Mouse (Mus musculus) c-Kit-negative CD71-positive TER-119-positive erythroid progenitor cells, embryonic 14.5 days (primary cell): ENCODE results near the gene Lpin2.

ENCODE experiments used
- DNase-seq: peaks from one replicate; pipeline ENCODE4 v3.0.0-alpha.2; 2013; ENCODE audit warnings: low read depth, low spot score

The Lpin2 gene

GRCm38 (mm10) chr17:71230108-71230709, 47.8 kb downstream of the Lpin2 start:
- no peak for DNase-seq

- DNase-seq, result no peak
Measured at GRCm38 (mm10) chr17:71231998-71232397, 49.6 kb downstream of the Lpin2 start.

- no peak for DNase-seq
Measured at GRCm38 (mm10) chr17:71233210-71233609, 50.9 kb downstream of the Lpin2 start.

- DNase-seq, result no peak
Measured at GRCm38 (mm10) chr17:71234041-71234594, 51.8 kb downstream of the Lpin2 start.

GRCm38 (mm10) chr17:71235229-71235958, 53.0 kb downstream of the Lpin2 start:
- peak; percentile 90 for DNase-seq

- peak; percentile 66 for DNase-seq
Measured at GRCm38 (mm10) chr17:71238494-71238893, 56.1 kb downstream of the Lpin2 start.

GRCm38 (mm10) chr17:71240811-71241210, 58.5 kb downstream of the Lpin2 start:
- DNase-seq, result no peak

- DNase-seq, result no peak
Measured at GRCm38 (mm10) chr17:71242666-71243065, 60.3 kb downstream of the Lpin2 start.

GRCm38 (mm10) chr17:71245133-71245532, 62.8 kb downstream of the Lpin2 start:
- DNase-seq, result no peak

- no peak for DNase-seq
Measured at GRCm38 (mm10) chr17:71246022-71246421, 63.7 kb downstream of the Lpin2 start.

- DNase-seq, result no peak
Measured at GRCm38 (mm10) chr17:71248963-71249362, 66.6 kb downstream of the Lpin2 start.

GRCm38 (mm10) chr17:71250046-71250445, 67.7 kb downstream of the Lpin2 start:
- no peak for DNase-seq

- DNase-seq, result no peak
Measured at GRCm38 (mm10) chr17:71250819-71251600, 68.7 kb downstream of the Lpin2 start.

- DNase-seq, result no peak
Measured at GRCm38 (mm10) chr17:71251601-71252001, 69.2 kb downstream of the Lpin2 start.

GRCm38 (mm10) chr17:71252101-71252500, 69.7 kb downstream of the Lpin2 start:
- no peak for DNase-seq

GRCm38 (mm10) chr17:71253391-71253790, 71.0 kb downstream of the Lpin2 start:
- DNase-seq, result no peak

GRCm38 (mm10) chr17:71254106-71254505, 71.7 kb downstream of the Lpin2 start:
- DNase-seq, result no peak

GRCm38 (mm10) chr17:71254736-71255135, 72.4 kb downstream of the Lpin2 start:
- DNase-seq, result no peak

GRCm38 (mm10) chr17:71256068-71256615, 73.8 kb downstream of the Lpin2 start:
- DNase-seq, result no peak

- no peak for DNase-seq
Measured at GRCm38 (mm10) chr17:71256806-71257536, 74.6 kb downstream of the Lpin2 start.

GRCm38 (mm10) chr17:71259727-71260126, 77.4 kb downstream of the Lpin2 start:
- DNase-seq, result peak; percentile 71
